Mouse (Mus musculus): Measurements from ENCODE around the gene Pdzrn3.

The Pdzrn3 gene

DNA sequence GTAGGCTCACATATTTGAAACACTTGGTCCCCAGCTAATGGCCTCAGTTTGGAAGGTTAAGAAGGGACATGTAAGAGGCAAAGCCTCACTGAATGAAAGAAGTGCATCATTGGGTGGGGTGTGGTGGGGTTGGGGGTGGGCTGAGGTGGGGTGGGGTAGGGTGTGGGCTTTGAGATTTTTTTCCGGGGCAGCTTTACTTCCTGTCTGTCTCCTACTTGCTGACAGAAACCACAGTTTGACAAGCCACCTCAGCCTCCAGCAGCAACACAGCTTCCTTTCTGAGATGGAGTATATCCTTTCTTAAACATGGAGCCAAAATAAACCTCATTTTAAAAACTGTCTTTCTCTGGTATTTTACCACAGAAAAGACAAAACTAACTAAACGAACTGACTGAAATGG, 87.5 kb downstream of the Pdzrn3 start:
- no peak for DNase-seq (ENCODE audit: low spot score in 2 of 2)

- peak in 1 of 2 experiments; percentile 18 for DNase-seq (ENCODE audit: low spot score in 2 of 2)
Measured at GRCm38 (mm10) chr6:101289428-101289827, 88.3 kb downstream of the Pdzrn3 start.

DNA sequence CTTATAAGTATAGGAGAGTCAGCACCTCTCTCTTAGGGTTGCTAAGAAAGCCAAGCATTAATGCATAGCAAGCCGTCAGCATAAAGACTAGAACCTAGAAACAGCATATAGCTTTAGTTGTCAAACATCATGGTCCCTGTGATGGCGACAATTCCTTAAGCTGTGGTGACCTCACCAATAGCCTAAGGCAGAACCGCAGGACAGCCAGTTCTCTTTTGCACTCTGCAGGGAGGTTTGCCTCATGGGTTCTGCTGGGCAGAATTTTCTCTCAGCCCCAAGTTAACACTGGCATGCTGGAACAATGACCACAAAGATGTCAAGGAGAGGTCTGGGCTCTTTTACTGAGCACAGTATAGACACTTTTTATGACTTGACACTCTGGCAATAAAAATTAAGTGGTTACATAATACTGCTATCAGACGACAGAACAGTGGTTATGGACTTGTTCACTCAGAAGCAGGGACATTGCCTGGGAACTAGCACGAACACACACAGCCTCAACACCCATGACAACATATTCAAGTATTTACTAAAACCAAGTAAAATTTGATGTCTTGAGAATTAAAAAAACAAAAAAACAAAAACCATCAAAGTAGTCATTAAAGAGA, 90.0 kb downstream of the Pdzrn3 start:
- no peak for DNase-seq (ENCODE audit: low spot score in 2 of 2)

DNA sequence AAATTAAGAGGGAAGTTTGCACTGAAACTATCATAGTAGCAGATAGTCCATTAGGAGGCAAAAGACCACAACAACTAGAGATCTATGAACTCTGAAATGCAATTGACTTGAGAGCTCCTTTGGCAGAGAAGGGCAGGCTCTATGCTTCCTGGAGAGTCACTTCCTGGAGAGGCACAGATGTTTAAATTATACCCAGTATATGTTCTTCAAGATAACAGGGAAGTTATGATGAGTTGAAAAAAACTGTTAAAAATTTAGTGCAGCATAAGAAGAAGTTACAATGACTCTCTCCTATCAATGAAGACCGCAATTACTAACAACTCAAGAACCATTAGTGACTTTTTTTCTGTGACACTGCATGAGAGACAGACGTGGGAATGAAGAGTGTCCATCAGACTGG, 90.6 kb downstream of the Pdzrn3 start:
- DNase-seq (ENCODE audit: low spot score in 2 of 2) = no peak

- DNase-seq (ENCODE audit: low spot score in 2 of 2) = no peak
Measured at GRCm38 (mm10) chr6:101284368-101284955, 93.2 kb downstream of the Pdzrn3 start.

DNA sequence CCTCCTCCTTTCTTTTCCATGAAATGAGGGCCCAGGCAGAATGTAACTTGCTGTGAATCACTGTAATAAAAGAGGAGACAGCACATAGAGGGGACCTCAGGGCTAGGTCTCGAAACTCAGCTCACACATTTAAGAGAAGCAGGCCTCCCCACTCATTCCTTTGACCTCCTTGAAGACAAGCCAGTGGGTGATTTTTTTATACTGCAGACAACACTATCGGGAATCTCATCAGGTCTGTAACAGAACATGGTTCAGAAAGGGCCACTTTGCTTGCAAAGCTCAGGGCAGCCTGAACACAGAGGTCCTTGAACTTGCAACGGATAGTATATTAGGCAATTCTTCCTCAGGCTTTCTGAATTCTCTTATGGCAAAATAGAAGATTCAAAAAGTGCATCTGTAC, 93.8 kb downstream of the Pdzrn3 start:
- DNase-seq (ENCODE audit: low spot score in 2 of 2) = no peak

DNA sequence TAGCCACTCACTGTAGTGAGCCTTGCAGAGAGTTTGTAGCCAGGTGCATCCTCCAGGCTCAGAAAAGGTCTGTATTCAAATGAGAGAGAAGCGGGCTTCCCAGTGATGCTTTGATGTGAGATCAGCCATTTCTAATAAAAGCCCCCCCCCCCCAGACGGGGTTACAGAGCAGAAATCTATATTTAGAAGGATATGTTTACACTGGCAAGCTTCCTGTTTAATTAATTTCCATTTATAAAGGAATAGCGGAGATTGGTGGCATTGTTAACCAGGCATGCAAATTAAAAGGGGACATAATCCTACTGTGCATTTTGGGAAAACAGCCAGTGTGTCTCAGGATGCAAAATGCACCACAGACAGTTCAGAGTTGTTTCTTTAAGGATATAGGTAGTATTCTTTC, 96.1 kb downstream of the Pdzrn3 start:
- no peak for DNase-seq (ENCODE audit: low spot score in 2 of 2)

- no peak for DNase-seq (ENCODE audit: low spot score in 2 of 2)
Measured at GRCm38 (mm10) chr6:101280811-101281218, 96.9 kb downstream of the Pdzrn3 start.

- no peak for DNase-seq (ENCODE audit: low spot score in 2 of 2)
Measured at GRCm38 (mm10) chr6:101278286-101278932, 99.3 kb downstream of the Pdzrn3 start.

- no peak for DNase-seq (ENCODE audit: low spot score in 2 of 2)
Measured at GRCm38 (mm10) chr6:101276261-101276660, 101.4 kb downstream of the Pdzrn3 start.

GRCm38 (mm10) chr6:101275806-101276205, 101.9 kb downstream of the Pdzrn3 start:
- DNase-seq (ENCODE audit: low spot score in 2 of 2) = no peak

GRCm38 (mm10) chr6:101274846-101275245, 102.9 kb downstream of the Pdzrn3 start:
- DNase-seq (ENCODE audit: low spot score in 2 of 2) = no peak

DNA sequence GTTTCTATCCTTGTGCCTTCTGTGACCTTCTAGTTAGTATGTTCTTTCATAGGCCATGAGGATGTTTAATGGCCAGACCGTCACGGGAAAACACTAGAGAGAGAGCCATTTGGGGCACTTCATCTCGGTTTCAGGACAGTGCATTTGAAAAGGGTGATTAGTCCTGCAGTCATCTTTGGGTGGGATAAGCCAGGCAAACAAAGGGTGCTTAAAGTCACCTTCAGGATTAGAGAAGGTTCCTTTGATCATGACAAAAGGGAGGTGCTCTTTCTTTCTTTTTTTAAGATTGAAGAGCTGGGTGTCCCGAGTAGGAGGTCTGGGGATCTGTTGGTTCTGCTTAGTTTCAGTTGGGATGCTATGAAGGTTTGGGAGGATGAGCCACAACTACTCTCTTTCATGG, 105.4 kb downstream of the Pdzrn3 start:
- no peak for DNase-seq (ENCODE audit: low spot score in 2 of 2)

- no peak for DNase-seq (ENCODE audit: low spot score in 2 of 2)
Measured at GRCm38 (mm10) chr6:101271378-101272135, 106.1 kb downstream of the Pdzrn3 start.

GRCm38 (mm10) chr6:101270095-101270826, 107.4 kb downstream of the Pdzrn3 start:
- no peak for DNase-seq (ENCODE audit: low spot score in 2 of 2)

DNA sequence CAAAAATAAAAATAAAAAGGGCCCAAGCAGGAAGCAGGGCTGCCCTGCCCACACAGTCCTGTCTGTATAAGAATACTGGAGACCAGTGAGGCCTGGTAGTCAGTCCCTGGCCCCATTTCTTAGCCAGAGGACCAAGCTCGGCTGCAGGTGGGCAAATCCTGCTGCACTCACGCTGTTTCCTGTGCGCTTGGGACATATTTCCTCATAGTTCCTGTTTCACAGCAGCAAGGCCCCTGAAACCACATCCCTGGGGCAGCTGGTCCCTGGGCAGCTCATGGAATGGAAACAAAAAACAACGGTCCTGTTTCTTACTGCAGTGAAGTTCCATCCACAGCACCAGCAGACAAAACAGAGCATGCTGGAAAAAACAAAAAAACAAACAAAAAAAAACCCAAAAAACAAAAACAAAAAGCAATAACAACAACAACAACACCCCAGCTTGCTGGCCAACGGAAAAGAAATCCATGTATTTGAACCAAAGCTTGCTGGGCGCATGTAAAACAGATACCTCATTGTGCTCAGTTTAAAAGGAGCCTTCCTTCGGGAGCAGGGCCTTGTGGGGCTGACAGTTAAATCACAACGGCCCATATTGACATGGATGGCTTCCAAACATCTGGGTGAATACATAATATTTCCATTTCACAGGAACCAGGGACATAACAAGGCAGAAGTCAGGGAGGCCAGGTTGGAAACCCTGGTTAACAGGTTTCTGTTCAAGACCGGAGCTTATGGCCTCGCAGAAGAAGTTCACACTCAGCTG, 108.2 kb downstream of the Pdzrn3 start:
- no peak for DNase-seq (ENCODE audit: low spot score in 2 of 2)

DNA sequence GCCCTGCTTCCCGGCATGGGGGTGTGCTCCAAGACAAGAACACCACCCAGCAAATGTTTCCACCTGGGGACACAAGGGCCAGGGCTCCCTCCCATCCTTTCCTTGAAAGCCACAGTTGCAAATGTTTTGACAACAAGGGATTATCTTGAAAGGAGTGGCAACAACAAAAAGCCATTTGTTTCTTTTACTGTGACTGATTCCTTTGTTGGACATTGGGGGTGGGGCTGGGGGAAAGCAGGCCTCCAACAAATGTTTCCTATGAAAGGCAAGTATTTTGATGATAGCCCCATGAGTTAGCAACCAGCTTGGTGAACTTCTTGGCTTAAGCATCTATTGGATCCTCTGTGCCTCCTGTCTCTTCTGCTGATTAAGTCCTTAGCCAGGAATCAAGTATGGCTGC, 109.4 kb downstream of the Pdzrn3 start:
- no peak for DNase-seq (ENCODE audit: low spot score in 2 of 2)

DNA sequence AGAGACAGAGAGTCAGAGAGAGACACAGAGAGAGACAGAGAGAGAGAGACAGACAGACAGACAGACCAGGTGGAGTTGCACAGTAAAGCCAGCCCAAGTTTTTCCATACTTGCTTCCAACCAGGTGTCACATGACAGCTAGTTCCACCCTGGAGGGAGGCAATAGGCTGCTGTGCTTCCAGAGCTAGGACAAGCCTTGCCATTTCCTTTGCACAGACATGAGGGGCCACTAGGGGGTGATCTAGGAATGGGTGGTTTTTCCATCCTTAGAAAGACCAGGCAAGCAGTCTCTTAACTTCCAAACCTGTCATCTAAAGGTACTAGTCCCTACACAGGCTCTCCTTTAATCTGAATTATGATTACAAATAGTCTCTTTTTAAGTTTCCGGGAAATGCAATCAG, 110.9 kb downstream of the Pdzrn3 start:
- DNase-seq (ENCODE audit: low spot score in 2 of 2) = peak; percentile 55 to 72

DNA sequence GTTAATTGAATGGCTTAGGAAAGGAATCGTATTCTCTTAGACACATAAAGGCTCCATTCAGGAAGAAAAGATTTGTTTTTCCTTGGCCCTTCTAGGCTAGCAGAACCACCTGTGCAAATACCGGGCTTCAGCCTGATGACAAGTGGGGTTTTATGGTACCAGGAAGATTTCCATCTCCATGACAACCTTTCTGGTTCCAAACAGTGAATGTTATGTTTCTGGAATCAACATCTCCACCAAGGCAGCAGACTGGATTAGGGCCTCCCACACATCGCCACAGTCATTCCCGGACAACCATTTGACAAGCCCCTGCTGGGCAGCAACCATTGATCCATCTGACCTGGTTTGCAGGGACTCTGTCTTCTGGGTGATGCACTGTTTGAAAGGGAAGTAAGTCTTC, 114.2 kb downstream of the Pdzrn3 start:
- DNase-seq (ENCODE audit: low spot score in 2 of 2) = no peak

GRCm38 (mm10) chr6:101261513-101261912, 116.2 kb downstream of the Pdzrn3 start:
- peak; percentile 51 to 70 for DNase-seq (ENCODE audit: low spot score in 2 of 2)

DNA sequence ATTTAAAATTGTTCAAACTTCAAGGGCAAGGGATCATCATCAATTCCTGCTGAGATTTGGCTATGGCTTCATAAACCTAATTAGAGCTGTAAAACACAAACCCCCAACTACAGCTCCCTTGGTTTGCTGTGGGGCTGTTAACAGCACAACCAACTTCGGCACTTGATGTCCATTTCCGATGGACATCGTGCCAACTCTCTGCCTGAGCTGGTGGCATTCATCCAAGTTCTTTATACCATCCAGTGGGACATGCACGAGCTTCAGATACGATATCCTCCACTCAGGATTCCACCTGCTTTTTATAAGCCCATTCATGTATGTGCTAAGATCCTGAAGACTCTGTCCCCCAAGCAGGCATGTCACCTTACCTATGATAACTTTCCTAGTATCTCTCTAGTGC, 118.3 kb downstream of the Pdzrn3 start:
- no peak for DNase-seq (ENCODE audit: low spot score in 2 of 2)

All from cerebellum, postnatal 4 days (tissue).